Mouse (Mus musculus): ENCODE measurements around the gene Cyp2d10.
"Not testable (repeated sequence)": the region's sequence is repeated elsewhere in the genome, so short reads cannot be mapped to it uniquely, and the experiment has no call there.

Gene Cyp2d10

GRCm38 (mm10) chr15:82406981-82407380 is at the start of gene Cyp2d10:
Gene Cyp2d10 (minus strand): TSS chr15:82407195.
- DNase-seq, result no peak

GRCm38 (mm10) chr15:82456086-82456790 is 49.2 kb upstream of the Cyp2d10 start:
- DNase-seq, result not testable (repeated sequence)

- DNase-seq, result not testable (repeated sequence)
Measured at GRCm38 (mm10) chr15:82453501-82453900, 46.5 kb upstream of the Cyp2d10 start.

- not testable (repeated sequence) for DNase-seq
Measured at GRCm38 (mm10) chr15:82452133-82452532, 45.1 kb upstream of the Cyp2d10 start.

GRCm38 (mm10) chr15:82450045-82450444 is 43.0 kb upstream of the Cyp2d10 start:
- not testable (repeated sequence) for DNase-seq

- DNase-seq, result no peak
Measured at GRCm38 (mm10) chr15:82445196-82445595, 38.2 kb upstream of the Cyp2d10 start.

GRCm38 (mm10) chr15:82443658-82444057 is 36.7 kb upstream of the Cyp2d10 start:
- DNase-seq, result no peak

GRCm38 (mm10) chr15:82437975-82438617 is 31.1 kb upstream of the Cyp2d10 start:
- DNase-seq, result no peak

- no peak for DNase-seq
Measured at GRCm38 (mm10) chr15:82435606-82436005, 28.6 kb upstream of the Cyp2d10 start.

- no peak for DNase-seq
Measured at GRCm38 (mm10) chr15:82435011-82435410, 28.0 kb upstream of the Cyp2d10 start.

- DNase-seq, result no peak
Measured at GRCm38 (mm10) chr15:82434541-82434940, 27.5 kb upstream of the Cyp2d10 start.

- no peak for DNase-seq
Measured at GRCm38 (mm10) chr15:82433621-82434020, 26.6 kb upstream of the Cyp2d10 start.

- no peak for DNase-seq
Measured at GRCm38 (mm10) chr15:82433137-82433536, 26.1 kb upstream of the Cyp2d10 start, which contains the start of gene Cyp2d9. Gene Cyp2d9 (plus strand): TSS chr15:82433437.

- DNase-seq, result no peak
Measured at GRCm38 (mm10) chr15:82423471-82423870, 16.5 kb upstream of the Cyp2d10 start.

- DNase-seq, result no peak
Measured at GRCm38 (mm10) chr15:82422935-82423334, 15.9 kb upstream of the Cyp2d10 start.

GRCm38 (mm10) chr15:82418616-82419015 is 11.6 kb upstream of the Cyp2d10 start:
- DNase-seq, result no peak

- DNase-seq, result peak; percentile 89
Measured at GRCm38 (mm10) chr15:82416797-82417789, 10.1 kb upstream of the Cyp2d10 start.

GRCm38 (mm10) chr15:82407536-82407935 is 541 bp upstream of the Cyp2d10 start:
- DNase-seq, result no peak

- no peak for DNase-seq
Measured at GRCm38 (mm10) chr15:82404163-82404562, 2.8 kb downstream of the Cyp2d10 start.

GRCm38 (mm10) chr15:82403606-82404005 is 3.4 kb downstream of the Cyp2d10 start:
- no peak for DNase-seq

GRCm38 (mm10) chr15:82402741-82403140 is 4.3 kb downstream of the Cyp2d10 start:
- no peak for DNase-seq

- no peak for DNase-seq
Measured at GRCm38 (mm10) chr15:82402106-82402505, 4.9 kb downstream of the Cyp2d10 start.

- DNase-seq, result no peak
Measured at GRCm38 (mm10) chr15:82401516-82401915, 5.5 kb downstream of the Cyp2d10 start.
